Mouse (Mus musculus): ENCODE measurements at regions not wholly inside any gene's neighbourhood (a gene's known extent, or its start where the extent isn't known, plus 50 kb on each side); places are given as distances from the start of the nearest gene placed in this dataset.

- TF ChIP-seq EP300 (IDR thresholded peaks at IDR 0.05; ENCODE audit: low read depth), result no peak
- no peak for TF ChIP-seq CTCF (IDR thresholded peaks at IDR 0.05; ENCODE audit: low read depth)
Measured at GRCm38 (mm10) chr13:37600172-37600571, 178.0 kb upstream of the Rreb1 start.
